Mouse (Mus musculus): ENCODE measurements around the gene Ensa.
"Not testable (repeated sequence)": the region's sequence is repeated elsewhere in the genome, so short reads cannot be mapped to it uniquely, and the experiment has no call there.

Gene Ensa

GRCm38 (mm10) chr3:95643097-95643496 is 18.3 kb downstream of the Ensa start:
- DNase-seq (ENCODE audit: low read depth, low spot score), result no peak

GRCm38 (mm10) chr3:95645313-95646235 is 20.8 kb downstream of the Ensa start:
- DNase-seq (ENCODE audit: low read depth, low spot score), result no peak

- no peak for DNase-seq (ENCODE audit: low read depth, low spot score)
Measured at GRCm38 (mm10) chr3:95648016-95648415, 23.2 kb downstream of the Ensa start.

GRCm38 (mm10) chr3:95650276-95651032 is 25.7 kb downstream of the Ensa start:
- DNase-seq (ENCODE audit: low read depth, low spot score), result no peak

- no peak for DNase-seq (ENCODE audit: low read depth, low spot score)
Measured at GRCm38 (mm10) chr3:95651033-95651373, 26.2 kb downstream of the Ensa start.

- DNase-seq (ENCODE audit: low read depth, low spot score), result no peak
Measured at GRCm38 (mm10) chr3:95651391-95652203, 26.8 kb downstream of the Ensa start.

- no peak for DNase-seq (ENCODE audit: low read depth, low spot score)
Measured at GRCm38 (mm10) chr3:95652204-95652811, 27.5 kb downstream of the Ensa start.

GRCm38 (mm10) chr3:95652871-95653270 is 28.1 kb downstream of the Ensa start:
- DNase-seq (ENCODE audit: low read depth, low spot score), result no peak

- DNase-seq (ENCODE audit: low read depth, low spot score), result peak; percentile 50
Measured at GRCm38 (mm10) chr3:95653473-95654034, 28.8 kb downstream of the Ensa start.

GRCm38 (mm10) chr3:95654371-95654770 is 29.6 kb downstream of the Ensa start:
- DNase-seq (ENCODE audit: low read depth, low spot score), result not testable (repeated sequence)

- DNase-seq (ENCODE audit: low read depth, low spot score), result no peak
Measured at GRCm38 (mm10) chr3:95655437-95655836, 30.6 kb downstream of the Ensa start.

- DNase-seq (ENCODE audit: low read depth, low spot score), result no peak
Measured at GRCm38 (mm10) chr3:95657108-95657507, 32.3 kb downstream of the Ensa start.

- DNase-seq (ENCODE audit: low read depth, low spot score), result no peak
Measured at GRCm38 (mm10) chr3:95657711-95658110, 32.9 kb downstream of the Ensa start.

- DNase-seq (ENCODE audit: low read depth, low spot score), result peak; percentile 95
Measured at GRCm38 (mm10) chr3:95658236-95658867, 33.6 kb downstream of the Ensa start, which contains the start of gene Mcl1. Gene Mcl1 (plus strand): TSS chr3:95658788.

GRCm38 (mm10) chr3:95658868-95659712 is 34.3 kb downstream of the Ensa start:
- peak; percentile 90 for DNase-seq (ENCODE audit: low read depth, low spot score)

- no peak for DNase-seq (ENCODE audit: low read depth, low spot score)
Measured at GRCm38 (mm10) chr3:95659948-95660347, 35.2 kb downstream of the Ensa start.

- no peak for DNase-seq (ENCODE audit: low read depth, low spot score)
Measured at GRCm38 (mm10) chr3:95660788-95661478, 36.1 kb downstream of the Ensa start.

GRCm38 (mm10) chr3:95661945-95662715 is 37.3 kb downstream of the Ensa start:
- no peak for DNase-seq (ENCODE audit: low read depth, low spot score)
